Mouse (Mus musculus) neural tube, embryonic 14.5 days (tissue): ENCODE results near the gene Rbfox3. TPM values are rescaled to one million over a fixed set of nuclear protein-coding genes. Genes with fewer than 3 reads are reported as not detected.

Source experiments
- microRNA-seq: library from miRNA; unstranded; fragments of <30 nt; microRNA quantifications from one replicate; pipeline ENCODE4, GENCODE M21; 2016
- polyA plus RNA-seq: library from polyadenylated mRNA; unstranded; fragments of >200 nt; fragmentation: Nextera tagmentation; extraction: Ambion mirVana; gene quantifications from 2 replicates; pipeline ENCODE4 v1.2.1, GENCODE M21; 2014

The Rbfox3 gene
- polyA plus RNA-seq, 1 experiment from 2014 or later: 82.7 TPM

Small RNA genes lying within 50 kb of the gene (microRNA-seq; reads per million reads assigned to microRNA genes)
- not detected for gene Gm25040

Other genes starting within 250 kb of the Rbfox3 start
- not detected in 2 replicates for gene Enpp7, start 76.6 kb upstream of the Rbfox3 start, polyA plus RNA-seq
- gene Cbx2, start 111.4 kb upstream of the Rbfox3 start, polyA plus RNA-seq: 5.7 and 11.5 TPM in 2 replicates
- 7.7 and 10.1 TPM in 2 replicates for gene Cbx8, start 129.4 kb upstream of the Rbfox3 start, polyA plus RNA-seq
- 14.5 and 15.1 TPM in 2 replicates for gene Cbx4, start 174.6 kb upstream of the Rbfox3 start, polyA plus RNA-seq